Mouse (Mus musculus): ENCODE measurements around the gene Trmt1l. TPM values are rescaled to one million over a fixed set of nuclear protein-coding genes. Genes with fewer than 3 reads are reported as not detected.

Gene Trmt1l
- total RNA-seq, 2 experiments from 2014 or later: 12.0 to 12.3 TPM

- intact Hi-C loops (cut with DNase I; ENCODE audit: low total_unique reads): no loop called here
- DNase-seq: no peak
Observed at GRCm38 (mm10) chr1:151489806-151490205, 61.5 kb downstream of the Trmt1l start.

DNA sequence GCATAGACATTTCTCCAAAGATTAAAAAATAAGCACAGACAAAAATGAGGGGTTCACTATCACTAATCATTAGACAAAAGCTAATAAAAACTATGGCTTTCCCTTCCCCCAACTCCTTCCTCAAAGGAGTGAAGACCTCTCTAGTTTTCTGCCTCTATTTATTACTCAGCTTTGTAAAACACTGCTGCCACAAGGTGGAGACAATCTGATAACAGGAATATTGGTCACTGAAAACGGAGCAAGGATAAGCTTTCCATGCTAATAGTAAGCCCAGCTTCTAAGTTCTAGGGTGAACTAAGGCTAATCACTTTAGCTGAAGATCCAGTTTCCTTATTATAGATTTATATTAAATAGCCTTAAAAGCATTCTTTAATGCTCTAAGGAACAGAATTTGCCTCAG lies 64.1 kb downstream of the Trmt1l start:
- DNase-seq: no peak
- intact Hi-C loops (cut with DNase I; ENCODE audit: low total_unique reads): no loop called here

DNA sequence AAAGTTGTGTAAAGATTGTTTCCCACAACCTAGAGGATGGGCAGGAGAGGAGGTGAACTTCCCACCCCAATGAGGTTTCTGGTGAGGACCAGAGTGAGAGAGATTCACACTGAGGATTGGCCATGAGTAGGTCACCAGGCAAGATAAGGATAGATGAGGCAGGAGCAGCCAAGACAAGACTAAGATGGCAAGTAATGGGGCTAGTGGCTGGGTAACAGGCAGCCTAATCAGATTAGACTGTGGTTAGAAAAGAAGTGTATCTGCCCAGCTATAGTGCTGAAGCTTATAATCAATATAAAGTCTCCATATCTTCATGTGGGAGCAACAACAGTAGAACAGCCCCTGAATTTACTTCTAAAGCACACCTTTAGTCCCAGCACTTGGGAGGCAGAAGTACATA lies 65.5 kb downstream of the Trmt1l start:
- intact Hi-C loops (cut with DNase I; ENCODE audit: low total_unique reads): no loop called here
- no peak for DNase-seq

DNA sequence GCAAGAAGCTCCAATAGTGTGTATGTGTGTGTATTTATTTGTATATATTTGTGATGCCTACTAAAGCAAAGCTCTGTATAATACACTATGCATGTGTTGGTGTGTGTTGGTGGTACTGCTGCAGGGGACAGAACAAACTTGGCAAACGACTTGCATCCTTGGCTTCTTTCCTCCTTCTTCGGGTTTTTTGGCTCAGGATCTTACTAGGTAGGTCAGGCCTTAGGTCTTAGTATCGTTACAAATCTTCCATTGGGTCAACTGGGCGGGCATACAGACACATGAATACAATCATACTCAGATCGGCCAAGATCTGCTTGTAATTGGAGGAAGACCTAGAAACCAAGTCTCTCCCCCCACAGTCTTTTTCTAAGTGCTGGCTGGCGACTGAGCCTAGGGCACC lies 66.4 kb downstream of the Trmt1l start:
- intact Hi-C loops (cut with DNase I; ENCODE audit: low total_unique reads): loop anchor here (5.0 kb wide), 1 partner anchor 213 kb away; no protein-coding TSS in a partner anchor
- no peak for DNase-seq

DNA sequence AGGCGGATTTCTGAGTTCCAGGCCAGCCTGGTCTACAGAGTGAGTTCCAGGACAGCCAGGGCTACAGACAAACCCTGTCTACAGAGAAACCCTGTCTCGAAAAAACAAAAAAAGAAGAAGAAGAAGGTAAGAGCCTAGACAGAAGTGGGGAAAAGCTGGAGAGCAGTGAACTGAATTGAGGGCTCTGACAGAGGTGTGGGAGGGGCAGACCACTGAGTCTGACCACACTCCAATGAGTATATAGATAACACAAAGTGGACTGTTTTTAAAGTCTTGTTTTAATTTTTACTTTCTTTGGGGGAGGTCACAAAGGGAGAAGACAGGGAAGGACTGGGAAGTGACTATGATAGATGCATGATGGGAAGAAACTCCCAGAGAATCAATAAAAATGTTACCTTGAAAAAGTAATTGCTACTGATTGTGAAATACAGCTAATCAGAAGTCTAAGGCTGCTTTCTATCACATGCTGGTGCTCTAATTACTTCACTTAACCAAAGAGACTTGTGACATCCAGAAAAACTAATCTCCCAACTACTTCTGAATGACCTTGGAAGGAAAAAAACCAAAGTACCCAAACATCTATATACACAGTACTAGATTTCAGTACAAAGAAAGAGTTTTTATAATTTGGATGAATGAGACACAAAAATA lies 67.4 kb downstream of the Trmt1l start:
- intact Hi-C loops (cut with DNase I; ENCODE audit: low total_unique reads): loop anchor here (5.0 kb wide), 1 partner anchor 212 kb away; no protein-coding TSS in a partner anchor

DNA sequence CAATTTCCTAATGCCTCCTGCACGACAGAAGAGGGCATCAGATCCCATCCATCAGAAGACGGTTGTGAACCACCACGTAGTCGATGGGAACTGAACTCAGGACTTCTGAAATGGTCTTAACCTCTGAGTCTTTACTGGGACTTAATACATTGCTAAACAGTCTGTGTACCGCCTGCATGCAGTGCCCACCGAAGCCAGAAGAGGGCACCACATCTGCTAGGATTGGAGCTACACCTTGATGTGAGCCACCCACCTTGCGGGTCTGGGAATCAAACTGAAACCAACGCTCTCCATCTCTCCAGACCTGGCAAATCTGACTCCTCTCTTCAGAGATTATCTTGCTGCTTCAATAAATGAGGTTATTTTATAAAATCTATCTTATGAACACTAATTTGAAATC lies 68.7 kb downstream of the Trmt1l start:
- DNase-seq: peak; percentile 28
- intact Hi-C loops (cut with DNase I; ENCODE audit: low total_unique reads): loop anchor here (5.0 kb wide), 1 partner anchor 210 kb away; no protein-coding TSS in a partner anchor

More for the DNA sequence above, 67.4 kb downstream of the Trmt1l start:
- no peak for DNase-seq

DNA sequence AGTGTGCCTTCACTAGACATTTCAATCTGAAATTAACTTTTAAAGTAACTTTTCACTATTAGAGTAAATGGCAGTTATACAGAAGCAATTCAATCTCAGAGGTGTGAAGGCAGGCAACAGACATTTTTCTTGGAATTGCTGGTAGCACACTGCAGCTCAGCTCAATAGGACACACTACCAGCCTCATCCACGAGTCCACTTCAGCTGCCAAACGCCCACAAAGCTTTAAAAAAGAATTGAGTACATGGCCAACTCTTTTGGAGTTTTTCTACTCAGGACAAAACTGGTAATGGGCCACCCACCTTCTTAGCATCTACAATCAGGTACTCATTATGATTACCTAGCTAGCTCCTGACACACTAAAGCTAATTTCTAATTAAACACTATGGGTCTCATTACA lies 69.6 kb downstream of the Trmt1l start:
- intact Hi-C loops (cut with DNase I; ENCODE audit: low total_unique reads): loop anchor here (5.0 kb wide), 1 partner anchor 209 kb away; no protein-coding TSS in a partner anchor
- no peak for DNase-seq

- no peak for DNase-seq
- intact Hi-C loops (cut with DNase I; ENCODE audit: low total_unique reads): loop anchor here (5.0 kb wide), 1 partner anchor 209 kb away; no protein-coding TSS in a partner anchor
Observed at GRCm38 (mm10) chr1:151498381-151498780, 70.0 kb downstream of the Trmt1l start.

DNA sequence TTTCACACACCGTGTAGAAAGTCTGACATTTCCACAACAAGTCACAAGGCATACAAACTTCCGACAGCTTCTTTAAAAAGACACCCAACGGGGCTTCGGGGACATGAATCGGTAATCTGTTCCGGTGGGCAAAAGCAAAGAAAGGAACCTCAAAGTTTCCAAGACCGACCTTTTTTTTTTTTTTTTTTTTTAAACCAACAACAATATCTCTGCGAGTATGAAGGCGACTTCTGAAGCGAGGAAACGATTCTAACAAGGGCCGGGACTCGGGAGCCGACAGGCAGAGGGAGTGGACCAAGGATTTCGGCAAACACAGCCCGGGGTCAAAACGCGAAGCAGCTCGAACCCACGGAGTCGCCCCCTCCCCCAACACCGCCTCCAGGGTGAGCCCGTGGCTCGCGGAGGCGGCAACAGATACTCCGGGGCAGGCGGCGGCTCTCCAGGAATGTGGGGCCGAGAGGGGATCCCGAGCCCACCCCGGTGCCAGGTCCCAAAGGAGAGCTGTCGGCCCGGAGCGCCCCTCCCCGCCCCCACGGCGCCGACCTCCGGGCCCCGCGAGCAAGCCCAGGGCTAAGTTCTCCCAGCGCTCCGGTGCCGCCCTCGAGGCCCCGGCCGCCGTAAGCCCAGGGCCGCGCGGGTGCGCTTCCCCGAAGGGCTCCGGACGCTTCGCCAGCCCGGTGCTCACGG lies 71.6 kb downstream of the Trmt1l start:
- DNase-seq: peak; percentile 66
- intact Hi-C loops (cut with DNase I; ENCODE audit: low total_unique reads): loop anchor here (5.0 kb wide), 1 partner anchor 207 kb away; no protein-coding TSS in a partner anchor

- intact Hi-C loops (cut with DNase I; ENCODE audit: low total_unique reads): no loop called here
- DNase-seq: peak; percentile 96
Observed at GRCm38 (mm10) chr1:151500531-151501361, 72.4 kb downstream of the Trmt1l start, which contains the start of gene Rnf2. TSS of gene Rnf2 (minus strand) at chr1:151500955.

Small RNA genes lying within 50 kb of the gene (microRNA-seq; reads per million reads assigned to microRNA genes)
- 0 reads per million in 2 experiments for gene Mir7682

Other genes with a start within 250 kb of the Trmt1l start
- gene Gm47985, start 246.0 kb upstream of the Trmt1l start, total RNA-seq (2021): under 1 TPM in 1 of 2 experiments, not detected in 1; 0.23 TPM
- under 1 TPM in 1 of 2 experiments, not detected in 1; 0.20 TPM for gene Gm8947, start 236.2 kb upstream of the Trmt1l start, total RNA-seq (2021)
- under 1 TPM in 1 of 2 experiments, not detected in 1; 0.27 TPM for gene Gm47995, start 230.1 kb upstream of the Trmt1l start, total RNA-seq (2021)
- not detected for gene 3110040M04Rik, start 224.4 kb upstream of the Trmt1l start, total RNA-seq (2021)
- not detected for gene Gm47996, start 218.4 kb upstream of the Trmt1l start, total RNA-seq (2021)
- gene Ivns1abp, start 84.1 kb upstream of the Trmt1l start, total RNA-seq (2021): 100 to 1,000 TPM; 109 TPM
- 1 to 10 TPM; 4.6 to 8.1 TPM for gene Swt1, start 87 bp upstream of the Trmt1l start, total RNA-seq (2021)
- 10 to 100 TPM; 17.9 to 19.7 TPM for gene Rnf2, start 72.4 kb downstream of the Trmt1l start, total RNA-seq (2021)
- gene Fam129a, start 142.6 kb downstream of the Trmt1l start, total RNA-seq (2021): 10 to 100 TPM; 25.0 to 29.4 TPM